10 mouse cellular contexts compared by ENCODE assay signal in genomic region chr4:137358291-137359002, GRCm38 (mm10). TPM values are rescaled to one million over a fixed set of nuclear protein-coding genes. Genes with fewer than 3 reads are reported as not detected.
DNase-seq lines count a peak whose midpoint lies in the region; ATAC-seq and TF ChIP-seq lines count a peak whose summit lies in the region.
"Had no signal": no experiment of that assay in that cellular context is flagged by ENCODE, and none has a peak within 500 bp of the region (broad histone marks: within the 10 kb centered on the region; RNA-seq: fewer than 3 reads in every experiment).

No protein-coding gene starts in this region.

- no peak overlapping the region for H3K27ac ChIP-seq in limb, embryonic 13.5 days
- no peak overlapping the region for H3K27ac ChIP-seq in limb, embryonic 10.5 days
- H3K27ac ChIP-seq in intestine, postnatal 0 days (ENCODE audit: low read depth, low read length) = no peak overlapping the region

- 61% methylated on average over 14 of the region's 14 CpGs for WGBS in limb, embryonic 13.5 days
- 66% methylated on average over 14 of the region's 14 CpGs for WGBS in limb, embryonic 10.5 days
- 53% methylated on average over 14 of the region's 14 CpGs for WGBS in intestine, postnatal 0 days

- H3K27me3 ChIP-seq in limb, embryonic 13.5 days = no peaks in the 10 kb centered on the region
- H3K27me3 ChIP-seq in limb, embryonic 10.5 days (ENCODE audit: low read depth, poor library complexity, severe bottlenecking) = no peaks in the 10 kb centered on the region
- H3K27me3 ChIP-seq in intestine, postnatal 0 days (replicated peaks; ENCODE audit: control insufficient read depth, insufficient read depth, low read length) = no peaks in the 10 kb centered on the region

- H3K9ac ChIP-seq in limb, embryonic 13.5 days = no peak overlapping the region
- H3K9ac ChIP-seq in intestine, postnatal 0 days (ENCODE audit: low read depth, low read length) = no peak overlapping the region

- no peak for DNase-seq in limb, embryonic 10.5 days (ENCODE audit: low spot score)
- DNase-seq in T-cell, adult 2 months (ENCODE audit: low spot score) = peak; percentile 71
- DNase-seq in spleen, postnatal 4 days (ENCODE audit: low spot score in 2 of 2) = peak; percentile 38 to 65
- no peak for DNase-seq in cerebellum, postnatal 10 days
- no peak for DNase-seq in testis, postnatal 10 days (ENCODE audit: low spot score)
- DNase-seq in kidney, adult 8-10 months = no peak

- H3K4me2 ChIP-seq in limb, embryonic 13.5 days (replicated peaks) = 0 out of 2 replicates have a peak overlapping the region, but pooled peaks have one; percentile 82
- H3K4me2 ChIP-seq in intestine, postnatal 0 days (replicated peaks; ENCODE audit: low read depth) = peak overlapping the region; percentile 24; the same call in 1 of the 2 replicates

- no peak for TF ChIP-seq CTCF in intestine, postnatal 0 days (IDR thresholded peaks at IDR 0.05; ENCODE audit: low read depth)

- peaks cover 22% of the 10 kb centered on the region for H3K4me1 ChIP-seq in limb, embryonic 13.5 days
- H3K4me1 ChIP-seq in limb, embryonic 10.5 days = peaks cover 17% of the 10 kb centered on the region
- peaks cover 4% of the 10 kb centered on the region; the same call in 1 of the 2 replicates for H3K4me1 ChIP-seq in intestine, postnatal 0 days (replicated peaks; ENCODE audit: control insufficient read depth, insufficient read depth, low read length)

- no peak overlapping the region for H3K4me3 ChIP-seq in limb, embryonic 13.5 days
- H3K4me3 ChIP-seq in limb, embryonic 10.5 days = no peak overlapping the region
- no peak overlapping the region for H3K4me3 ChIP-seq in intestine, postnatal 0 days (ENCODE audit: low read depth, low read length)

- H3K36me3 ChIP-seq in limb, embryonic 13.5 days = no peaks in the 10 kb centered on the region
- no peaks in the 10 kb centered on the region for H3K36me3 ChIP-seq in limb, embryonic 10.5 days
- H3K36me3 ChIP-seq in intestine, postnatal 0 days (ENCODE audit: control insufficient read depth, insufficient read depth) = no peaks in the 10 kb centered on the region
- H3K36me3 ChIP-seq: midbrain, embryonic 12.5 days had no signal

- no peak for ATAC-seq in limb, embryonic 13.5 days (ENCODE audit: low FRiP score, low read depth)
- ATAC-seq in intestine, postnatal 0 days = no peak

- no peaks in the 10 kb centered on the region for H3K9me3 ChIP-seq in limb, embryonic 13.5 days
- H3K9me3 ChIP-seq in limb, embryonic 10.5 days (replicated peaks) = no peaks in the 10 kb centered on the region
- H3K9me3 ChIP-seq in intestine, postnatal 0 days (ENCODE audit: control insufficient read depth) = no peaks in the 10 kb centered on the region
- H3K9me3 ChIP-seq: midbrain, embryonic 12.5 days had no signal

RNA-seq across cellular contexts. Expression of gene Cdc42, which starts 0.9 kb away (rescaled TPM):
- polyA plus RNA-seq in limb, embryonic 13.5 days (2015; fragmentation: Nextera tagmentation; extraction: Ambion mirVana) = 748 and 758 TPM in 2 replicates
- 531 and 571 TPM in 2 replicates for polyA plus RNA-seq in limb, embryonic 10.5 days (2016; fragmentation: Nextera tagmentation; extraction: Ambion mirVana)
- 461 and 471 TPM in 2 replicates for polyA plus RNA-seq in intestine, postnatal 0 days (2015; fragmentation: Nextera tagmentation; extraction: Ambion mirVana)

RNA-seq across cellular contexts. Expression of gene Cela3a, which starts 51.1 kb away (rescaled TPM):
- not detected in 2 replicates for polyA plus RNA-seq in limb, embryonic 13.5 days (2015; fragmentation: Nextera tagmentation; extraction: Ambion mirVana)
- polyA plus RNA-seq in limb, embryonic 10.5 days (2016; fragmentation: Nextera tagmentation; extraction: Ambion mirVana) = not detected in 2 replicates
- not detected in 2 replicates for polyA plus RNA-seq in intestine, postnatal 0 days (2015; fragmentation: Nextera tagmentation; extraction: Ambion mirVana)
- polyA plus RNA-seq: adrenal gland, adult 2 months; midbrain, embryonic 12.5 days had no signal

Comparison
In these comparisons a context has a peak if more than half of its experiments do, and no peak if none do; other contexts are left out.
1. DNase-seq: peak in T-cell, adult 2 months (single experiment) and spleen, postnatal 4 days (2 of 2); none in limb, embryonic 10.5 days (single experiment), cerebellum, postnatal 10 days (0 of 2), testis, postnatal 10 days (single experiment) and kidney, adult 8-10 months (0 of 2).